Mouse (Mus musculus) CD4-positive naive resting alpha-beta T cell, adult 76 days (primary cell): ENCODE data around the gene Gm614. TPM values are rescaled to one million over a fixed set of nuclear protein-coding genes. Genes with fewer than 3 reads are reported as not detected.

Experiments
- total RNA-seq: library from RNA; stranded (reverse); gene quantifications from one replicate; pipeline ENCODE4 v1.2.4, GENCODE M21; 2023

The Gm614 gene
- 58.8 TPM for total RNA-seq

DNA sequence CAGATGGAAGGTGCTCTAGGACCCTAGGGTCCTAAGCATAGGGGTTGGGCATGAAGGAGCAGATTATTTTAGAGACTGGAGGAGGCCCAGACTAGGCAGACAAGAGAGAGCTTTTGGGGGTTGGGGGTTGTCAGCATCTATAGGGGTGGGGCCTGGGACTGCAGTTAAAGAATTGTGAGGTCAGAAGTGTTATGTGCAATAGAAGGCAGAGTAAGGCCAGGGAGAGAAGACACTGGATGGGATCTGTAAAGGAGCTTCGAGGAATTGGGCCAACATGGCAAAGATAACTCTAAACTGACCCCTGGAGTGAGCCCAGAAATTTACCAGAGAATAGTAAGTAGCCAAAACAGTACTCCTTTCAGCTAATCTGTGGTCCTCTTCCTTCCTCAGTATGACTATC, at the start of gene Gm614:
Gene Gm614, minus strand, starts transcription at position 101 of the 400 bp plus-strand sequence.

DNA sequence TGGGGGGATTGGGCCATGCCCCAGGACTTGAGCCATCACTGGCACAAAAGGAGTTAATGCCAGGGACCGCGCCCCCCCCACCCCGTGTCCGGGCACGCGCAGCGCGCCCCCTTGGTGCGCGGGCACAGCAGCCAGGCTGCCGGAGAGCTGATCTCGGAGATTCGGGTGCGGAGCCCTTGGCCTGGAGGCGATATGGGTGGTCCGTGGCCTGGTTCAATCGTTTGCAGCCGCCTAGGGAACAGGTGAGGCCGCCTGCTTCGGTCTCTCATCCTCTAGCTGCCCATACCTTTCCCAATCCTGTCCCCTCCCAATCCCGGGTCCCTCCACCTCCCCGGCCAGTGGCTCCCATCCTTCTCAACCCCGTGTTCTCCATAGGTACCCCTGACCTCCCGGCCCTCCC, 35.3 kb upstream of the Gm614 start, which contains the start of gene Nlgn3:
Gene Nlgn3, plus strand, starts transcription at position 114 of the 400 bp plus-strand sequence.

DNA sequence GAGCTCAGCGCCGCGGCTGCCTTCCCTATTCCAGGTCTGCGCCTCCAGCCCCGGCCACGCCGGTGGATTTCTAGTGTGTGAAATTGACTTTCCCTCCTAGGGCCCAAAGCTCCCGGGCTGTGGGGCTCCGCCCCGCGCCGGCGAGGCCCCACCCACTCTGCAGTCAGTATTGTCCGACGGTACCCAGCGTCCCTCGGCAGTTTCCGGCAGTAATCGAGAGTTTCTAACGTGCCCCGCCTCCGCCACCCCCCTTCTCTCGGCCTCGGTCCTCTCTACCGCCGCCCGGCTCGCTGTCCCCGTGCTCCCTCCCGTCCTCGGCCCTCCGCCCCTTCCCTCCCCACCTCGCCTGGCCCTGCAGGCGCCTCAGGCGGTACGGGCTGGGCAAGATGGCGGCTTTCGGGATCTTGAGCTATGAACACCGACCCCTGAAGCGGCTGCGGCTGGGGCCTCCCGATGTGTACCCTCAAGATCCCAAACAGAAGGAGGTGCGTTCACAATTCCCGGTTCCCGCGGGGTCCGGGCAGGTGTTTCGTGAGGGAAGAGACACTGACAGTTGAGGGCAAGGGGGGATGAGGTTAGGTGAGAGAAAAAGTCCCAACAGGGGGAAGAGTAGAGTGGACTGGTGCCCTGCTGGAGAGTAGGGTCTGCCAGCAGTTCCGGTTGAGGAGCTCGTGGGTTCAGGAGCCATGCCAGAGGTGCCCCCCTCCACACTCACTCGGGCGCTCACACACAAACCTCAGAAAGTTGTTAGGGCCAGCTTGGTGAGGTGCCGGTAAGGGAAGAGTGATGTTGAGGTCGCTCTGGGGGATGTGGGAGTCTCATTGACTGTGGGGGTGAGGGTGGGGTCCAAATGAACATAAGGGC, 10.3 kb upstream of the Gm614 start, which contains the start of gene Med12:
Gene Med12, plus strand, starts transcription at position 156 of the 864 bp plus-strand sequence.

DNA sequence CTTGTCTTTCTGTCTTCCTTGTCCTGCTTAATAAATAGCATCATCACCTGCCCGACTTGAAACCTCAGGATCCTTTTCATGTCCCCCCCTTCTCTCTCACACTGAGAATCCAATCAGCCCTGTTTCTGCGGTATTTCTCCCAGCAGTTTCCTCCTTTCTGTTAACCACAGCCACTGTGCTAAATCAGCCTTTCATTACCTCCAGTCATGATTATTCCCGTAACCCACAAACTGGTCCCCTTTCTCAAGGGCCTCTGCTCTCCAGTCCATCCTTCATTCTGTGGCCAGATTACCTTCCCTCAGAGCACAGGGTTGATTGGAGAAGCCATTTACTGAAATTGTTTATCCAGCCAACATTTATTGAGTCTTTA, 4.9 kb upstream of the Gm614 start, which contains the start of gene Gm20489:
Gene Gm20489, minus strand, starts transcription at position 269 of the 370 bp plus-strand sequence.

DNA sequence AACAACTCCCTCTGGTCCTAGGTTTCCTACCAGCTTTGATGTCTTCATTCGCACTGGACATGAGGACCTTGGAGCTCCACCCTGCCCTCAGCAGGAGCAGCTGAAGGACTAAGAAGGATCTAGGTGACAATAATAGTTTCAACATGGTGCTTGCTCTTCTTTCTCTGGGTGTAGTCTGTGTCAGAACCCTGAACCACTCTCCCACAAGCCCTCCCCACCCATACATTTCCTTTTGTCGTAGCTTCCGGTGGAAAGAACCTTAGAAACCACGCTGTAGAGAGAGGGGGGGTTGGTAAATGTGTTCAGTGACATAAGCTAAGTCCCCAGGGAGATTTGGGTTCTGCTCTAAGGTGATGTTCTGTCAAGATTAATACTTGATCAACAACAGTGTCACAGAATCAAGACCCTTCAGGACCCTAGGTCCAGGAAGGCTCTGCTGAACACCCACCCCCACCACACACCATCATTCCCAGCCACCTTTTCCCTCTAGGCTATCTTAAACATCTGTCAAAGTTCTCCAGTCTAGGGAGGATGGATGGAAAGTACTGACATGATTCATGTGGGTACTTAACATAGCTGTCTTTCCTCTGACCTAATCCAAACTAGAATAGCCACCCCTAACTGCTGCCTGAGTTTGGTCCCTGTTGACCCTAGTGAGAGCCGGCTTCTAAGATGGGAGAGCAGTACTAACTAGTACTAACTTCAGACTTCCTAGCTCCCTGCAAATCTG, 4.4 kb upstream of the Gm614 start, which contains the start of gene Il2rg:
Gene Il2rg, minus strand, starts transcription at position 231 of the 730 bp plus-strand sequence.

DNA sequence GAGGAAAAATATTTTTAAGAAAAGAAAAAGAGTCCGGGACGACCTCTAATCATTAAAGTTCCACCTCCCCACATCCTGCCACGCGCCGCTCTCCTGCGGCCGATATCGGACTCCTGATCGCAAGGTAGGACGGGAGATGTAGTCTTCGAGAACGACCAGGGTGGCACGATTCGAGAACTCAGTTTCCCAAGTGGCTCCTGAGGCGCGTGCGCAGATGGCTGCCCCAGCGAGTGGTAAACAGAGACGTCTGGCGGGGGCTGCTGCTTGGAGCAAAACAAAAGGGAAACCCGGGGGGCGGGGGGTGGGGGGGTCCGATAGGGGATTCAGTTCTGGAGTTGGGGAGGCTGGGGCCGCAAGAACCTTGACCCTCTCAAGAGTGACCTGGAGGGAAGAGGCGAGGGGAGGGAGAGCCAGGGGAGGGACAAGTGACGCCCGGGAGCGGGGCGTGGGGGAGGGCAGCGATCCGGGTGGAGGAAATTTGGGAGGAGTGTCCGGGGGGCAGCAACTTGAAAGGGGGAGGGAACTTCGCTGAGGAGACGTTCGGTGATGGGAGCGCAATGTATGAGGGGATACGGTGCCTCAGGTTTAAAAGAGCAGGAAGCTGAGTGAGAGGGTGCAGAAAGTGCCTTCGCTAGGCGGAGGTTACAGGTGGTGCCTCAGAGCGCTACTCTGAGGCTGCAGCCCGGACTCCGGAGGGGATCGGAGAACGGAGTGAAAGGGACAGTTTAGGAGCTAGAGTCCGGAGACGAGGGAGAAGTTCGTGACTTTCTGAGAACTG, 9.7 kb downstream of the Gm614 start, which contains the start of gene Foxo4:
Gene Foxo4, plus strand, starts transcription at position 577 of the 778 bp plus-strand sequence.

DNA sequence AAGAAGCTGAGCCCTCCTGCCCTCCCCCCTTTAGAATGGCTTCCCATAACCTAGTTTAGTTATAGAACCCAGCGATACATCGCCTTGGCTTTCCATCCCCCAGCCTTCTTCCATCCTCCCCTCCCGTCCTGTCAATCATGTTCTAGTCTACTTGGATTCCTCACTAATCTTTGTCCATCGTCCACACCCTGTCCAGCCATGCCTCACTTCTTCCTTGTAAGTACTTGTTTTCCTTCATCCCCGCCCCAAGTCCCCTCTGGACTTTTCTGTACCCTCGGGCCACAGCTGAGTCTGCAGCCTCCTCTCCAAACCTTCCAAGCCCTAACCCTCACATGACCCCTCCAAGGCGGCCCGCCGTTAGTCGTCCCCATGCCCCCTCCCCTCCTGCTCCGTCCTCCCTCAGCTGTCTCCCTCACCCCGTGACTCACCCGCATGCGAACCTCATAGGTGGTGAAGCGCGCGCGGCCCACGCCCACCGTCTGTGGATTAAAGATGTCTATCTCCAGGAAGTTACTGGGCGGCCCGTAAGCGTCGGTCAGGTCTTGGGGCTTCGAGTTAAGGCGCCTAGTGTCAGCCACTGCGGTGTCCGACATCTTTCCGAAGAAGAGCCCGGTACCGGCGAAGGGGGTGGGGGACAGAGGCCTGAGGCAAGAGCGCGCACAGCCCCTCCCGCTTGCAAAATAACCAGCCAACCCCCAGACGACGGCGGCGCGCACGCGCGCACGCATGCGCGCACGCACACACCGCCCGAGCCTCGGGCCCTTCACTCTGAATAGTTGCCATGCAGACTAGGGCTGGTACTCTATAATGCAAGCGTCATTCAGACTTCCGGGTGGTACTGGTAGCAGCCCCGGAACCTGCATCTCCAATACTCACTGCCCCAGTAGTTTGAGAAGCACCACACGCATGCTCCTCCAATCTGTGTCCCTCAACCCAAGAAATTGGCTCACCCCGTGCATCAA, 41.7 kb downstream of the Gm614 start, which contains the start of gene Snx12:
Gene Snx12, minus strand, starts transcription at position 730 of the 962 bp plus-strand sequence.

Other genes with a start within 250 kb of the Gm614 start
- not detected for gene Tex11, start 204.3 kb downstream of the Gm614 start, total RNA-seq
- 0.67 TPM for gene Slc7a3, start 178.0 kb downstream of the Gm614 start, total RNA-seq
- 44.4 TPM for gene Snx12, start 41.4 kb downstream of the Gm614 start, total RNA-seq
- 44.4 TPM for gene Foxo4, start 9.5 kb downstream of the Gm614 start, total RNA-seq
- gene Il2rg, start 4.3 kb upstream of the Gm614 start, total RNA-seq: 610 TPM
- not detected for gene Gm20489, start 5.0 kb upstream of the Gm614 start, total RNA-seq
- 153 TPM for gene Med12, start 10.0 kb upstream of the Gm614 start, total RNA-seq
- gene Nlgn3, start 35.2 kb upstream of the Gm614 start, total RNA-seq: 1.4 TPM
- gene Gjb1, start 112.4 kb upstream of the Gm614 start, total RNA-seq: not detected
- 25.7 TPM for gene Zmym3, start 156.9 kb upstream of the Gm614 start, total RNA-seq
- 228 TPM for gene Nono, start 165.3 kb upstream of the Gm614 start, total RNA-seq
- gene Itgb1bp2, start 185.1 kb upstream of the Gm614 start, total RNA-seq: 4.0 TPM